Mouse (Mus musculus) olfactory bulb, adult 2 months (tissue): ENCODE measurements around the gene Oaz1.

Source experiments
- CTCF ChIP-seq: fragments of 200-500 bp; IDR thresholded peaks from 2 replicates; pipeline ENCODE4 v1.5.1; 2012; ENCODE audit warnings: low read depth, mild to moderate bottlenecking, low read length, moderate library complexity; ENCODE audit not compliant: insufficient read depth
- POLR2A ChIP-seq: fragments of 200-500 bp; IDR thresholded peaks from 2 replicates; pipeline ENCODE4 v1.6.1; 2012; ENCODE audit warnings: mild to moderate bottlenecking, low read depth, low read length, moderate library complexity; ENCODE audit not compliant: insufficient read depth

DNA sequence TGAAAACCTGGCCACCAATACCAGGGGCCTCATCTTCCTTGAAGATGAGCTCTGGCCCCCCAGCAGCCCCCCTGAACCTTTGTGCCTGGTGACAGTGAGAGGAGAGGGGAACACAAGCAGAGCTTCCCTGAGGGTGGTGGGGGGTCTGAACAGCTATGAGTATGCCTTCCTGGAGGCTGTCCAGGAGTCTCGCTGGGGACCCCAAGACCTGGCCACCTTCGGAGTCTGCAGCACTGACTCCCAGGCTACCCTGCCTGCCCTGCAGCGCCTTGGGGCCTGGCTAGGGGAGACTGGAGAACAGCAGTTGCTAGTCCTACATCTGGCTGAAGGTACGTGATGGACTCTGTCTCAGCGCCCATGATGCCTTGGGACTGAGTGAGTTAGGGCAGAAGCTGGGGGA, 21.1 kb upstream of the Oaz1 start:
- TF ChIP-seq CTCF (no peak), POLR2A (no peak)
